Mouse (Mus musculus): ENCODE measurements around the gene Tor4a. TPM values are rescaled to one million over a fixed set of nuclear protein-coding genes. Genes with fewer than 3 reads are reported as not detected.

The Tor4a gene
- total RNA-seq, 2 experiments from 2014 or later, result 1.8 to 1.9 TPM

GRCm38 (mm10) chr2:25147398-25147797, 49.3 kb downstream of the Tor4a start:
- intact Hi-C loops (cut with DNase I), result no loop called here
- DNase-seq (ENCODE audit: extremely low spot score in 1 of 2, low spot score in 2 of 2), result no peak

- intact Hi-C loops (cut with DNase I), result no loop called here
- DNase-seq (ENCODE audit: extremely low spot score in 1 of 2, low spot score in 2 of 2), result peak in 1 of 2 experiments; percentile 71
These were observed 51.3 kb downstream of the Tor4a start for GRCm38 (mm10) chr2:25145346-25145745.

Other genes starting within 250 kb of the Tor4a start
- gene Zmynd19, start 247.1 kb downstream of the Tor4a start, total RNA-seq (2021), result 10 to 100 TPM; 43.5 to 45.5 TPM
- 10 to 100 TPM; 35.0 to 35.1 TPM for gene Dph7, start 234.5 kb downstream of the Tor4a start, total RNA-seq (2021)
- gene Mrpl41, start 221.8 kb downstream of the Tor4a start, total RNA-seq (2021), result 10 to 100 TPM; 83.8 to 84.2 TPM
- 10 to 100 TPM in 1 of 2 experiments, 1 to 10 TPM in 1; 8.7 to 12.3 TPM for gene Pnpla7, start 220.9 kb downstream of the Tor4a start, total RNA-seq (2021)
- gene Nsmf, start 142.5 kb downstream of the Tor4a start, total RNA-seq (2021), result 100 to 1,000 TPM; 566 to 585 TPM
- gene Entpd8, start 116.6 kb downstream of the Tor4a start, total RNA-seq (2021), result not detected
- not detected for gene Noxa1, start 101.7 kb downstream of the Tor4a start, total RNA-seq (2021)
- gene Nrarp, start 16.1 kb downstream of the Tor4a start, total RNA-seq (2021), result 10 to 100 TPM; 34.5 to 41.9 TPM
- gene Nelfb, start 14.6 kb upstream of the Tor4a start, total RNA-seq (2021), result 10 to 100 TPM; 51.1 to 56.9 TPM
- not detected for gene Stpg3, start 17.8 kb upstream of the Tor4a start, total RNA-seq (2021)
- not detected for gene Fam166a, start 21.9 kb upstream of the Tor4a start, total RNA-seq (2021)
- 100 to 1,000 TPM; 484 to 492 TPM for gene Tubb4b, start 27.8 kb upstream of the Tor4a start, total RNA-seq (2021)
- not detected for gene Slc34a3, start 37.5 kb upstream of the Tor4a start, total RNA-seq (2021)
- not detected for gene Rnf224, start 39.9 kb upstream of the Tor4a start, total RNA-seq (2021)
- gene Rnf208, start 45.4 kb upstream of the Tor4a start, total RNA-seq (2021), result 100 to 1,000 TPM; 229 to 231 TPM
- not detected for gene Cysrt1, start 45.6 kb upstream of the Tor4a start, total RNA-seq (2021)
- gene AL732309.1, start 50.0 kb upstream of the Tor4a start, total RNA-seq (2021), result 1 to 10 TPM in 1 of 2 experiments, not detected in 1; 2.4 TPM
- gene Tmem203, start 58.6 kb upstream of the Tor4a start, total RNA-seq (2021), result 10 to 100 TPM; 30.5 to 31.4 TPM
- 10 to 100 TPM; 10.8 to 14.6 TPM for gene Tprn, start 65.7 kb upstream of the Tor4a start, total RNA-seq (2021)
- 10 to 100 TPM; 72.1 to 81.0 TPM for gene Ssna1, start 75.6 kb upstream of the Tor4a start, total RNA-seq (2021)
- gene Anapc2, start 75.6 kb upstream of the Tor4a start, total RNA-seq (2021), result 10 to 100 TPM; 79.7 to 85.1 TPM
- gene Tmem210, start 91.3 kb upstream of the Tor4a start, total RNA-seq (2021), result not detected
- not detected for gene Lrrc26, start 93.0 kb upstream of the Tor4a start, total RNA-seq (2021)
- 100 to 1,000 TPM; 386 to 400 TPM for gene Grin1, start 122.3 kb upstream of the Tor4a start, total RNA-seq (2021)
- 10 to 100 TPM; 57.6 to 64.0 TPM for gene Man1b1, start 135.5 kb upstream of the Tor4a start, total RNA-seq (2021)
- gene Dpp7, start 159.5 kb upstream of the Tor4a start, total RNA-seq (2021), result 10 to 100 TPM; 24.7 to 28.5 TPM
- gene Uap1l1, start 168.8 kb upstream of the Tor4a start, total RNA-seq (2021), result 10 to 100 TPM in 1 of 2 experiments, 1 to 10 TPM in 1; 6.3 to 12.1 TPM
- 1 to 10 TPM; 9.6 to 9.9 TPM for gene Sapcd2, start 175.4 kb upstream of the Tor4a start, total RNA-seq (2021)
- 10 to 100 TPM; 12.2 to 15.6 TPM for gene Entpd2, start 199.0 kb upstream of the Tor4a start, total RNA-seq (2021)
- gene Npdc1, start 202.5 kb upstream of the Tor4a start, total RNA-seq (2021), result 100 to 1,000 TPM; 401 to 408 TPM
- gene Fut7, start 226.4 kb upstream of the Tor4a start, total RNA-seq (2021), result under 1 TPM; 0.22 to 0.41 TPM
- gene Abca2, start 231.8 kb upstream of the Tor4a start, total RNA-seq (2021), result 100 to 1,000 TPM; 113 to 121 TPM